Mouse (Mus musculus) heart, postnatal 0 days (tissue): ENCODE data around the gene Atp1a1. TPM values are rescaled to one million over a fixed set of nuclear protein-coding genes. Genes with fewer than 3 reads are reported as not detected.

Source experiments
- ATAC-seq: fragments of 200-750 bp; cut with Nextera tagmentation; 2 replicates; pipeline ENCODE4 v1.8.0; 2017; ENCODE audit warnings: low read depth, moderate number of reproducible peaks, moderate library complexity; ENCODE audit not compliant: insufficient read depth
- DNase-seq: peaks from one replicate; pipeline ENCODE4 v3.0.0-alpha.2; 2016; ENCODE audit warnings: low spot score
- H3K27ac ChIP-seq: fragments of 300-500 bp; sonication (generic); 2 replicates; pipeline ENCODE4 v1.5.1; 2014; ENCODE audit warnings: low read depth, mild to moderate bottlenecking
- H3K27me3 ChIP-seq: fragments of 300-500 bp; sonication (generic); 2 replicates; pipeline ENCODE4 v1.6.1; 2014; ENCODE audit warnings: low read length, mixed read lengths; ENCODE audit not compliant: control insufficient read depth, insufficient read depth
- H3K36me3 ChIP-seq: fragments of 300-500 bp; sonication (generic); replicated peaks from 2 replicates; pipeline ENCODE4 v1.6.1; 2014; ENCODE audit warnings: low read length, mixed read lengths; ENCODE audit not compliant: control insufficient read depth, insufficient read depth
- H3K4me1 ChIP-seq: fragments of 300-500 bp; sonication (generic); 2 replicates; pipeline ENCODE4 v1.6.1; 2014; ENCODE audit warnings: antibody characterized with exemption; ENCODE audit not compliant: control insufficient read depth, insufficient read depth
- H3K4me2 ChIP-seq: fragments of 300-500 bp; sonication (generic); 2 replicates; pipeline ENCODE4 v1.6.1; 2014; ENCODE audit warnings: low read depth, mild to moderate bottlenecking, low read length, moderate library complexity
- H3K4me3 ChIP-seq: fragments of 300-500 bp; sonication (generic); 2 replicates; pipeline ENCODE4 v1.5.1; 2014; ENCODE audit warnings: low read depth, low read length
- H3K9ac ChIP-seq: fragments of 300-500 bp; sonication (generic); replicated peaks from 2 replicates; pipeline ENCODE4 v1.6.1; 2014; ENCODE audit warnings: low read depth, low read length, mixed read lengths
- H3K9me3 ChIP-seq: fragments of 300-500 bp; sonication (generic); replicated peaks from 2 replicates; pipeline ENCODE4 v1.6.1; 2016; ENCODE audit warnings: low read length; ENCODE audit not compliant: control insufficient read depth
- CTCF ChIP-seq: IDR thresholded peaks from 2 replicates; pipeline ENCODE4 v1.5.1; 2016; ENCODE audit warnings: antibody characterized with exemption, control low read depth, low read depth
- EP300 ChIP-seq: IDR thresholded peaks from 2 replicates; pipeline ENCODE4 v1.6.1; 2016; ENCODE audit warnings: antibody characterized with exemption, low read depth
- WGBS: fragments of 180-500 bp; shearing (Covaris S2); extraction: QIAGEN DNeasy Blood & Tissue Kit; methylation state at CpG from one replicate; pipeline ENCODE4 v1.1.7; 2014; 5-methylcytosine and 5-hydroxymethylcytosine counted together
- polyA plus RNA-seq: library from polyadenylated mRNA; unstranded; fragments of >200 nt; fragmentation: Nextera tagmentation; extraction: Ambion mirVana; gene quantifications from 2 replicates; pipeline ENCODE4 v1.2.1, GENCODE M21; 2015
- total RNA-seq: library from RNA; depleted of rRNA; stranded (reverse); fragments of >200 nt; gene quantifications from 2 replicates; pipeline ENCODE4 v1.2.3, GENCODE M21; 2014; ENCODE audit warnings: low replicate concordance

Atp1a1 gene
- total and polyA plus RNA-seq, 2 experiments from 2014 or later = 257 to 914 TPM

DNA sequence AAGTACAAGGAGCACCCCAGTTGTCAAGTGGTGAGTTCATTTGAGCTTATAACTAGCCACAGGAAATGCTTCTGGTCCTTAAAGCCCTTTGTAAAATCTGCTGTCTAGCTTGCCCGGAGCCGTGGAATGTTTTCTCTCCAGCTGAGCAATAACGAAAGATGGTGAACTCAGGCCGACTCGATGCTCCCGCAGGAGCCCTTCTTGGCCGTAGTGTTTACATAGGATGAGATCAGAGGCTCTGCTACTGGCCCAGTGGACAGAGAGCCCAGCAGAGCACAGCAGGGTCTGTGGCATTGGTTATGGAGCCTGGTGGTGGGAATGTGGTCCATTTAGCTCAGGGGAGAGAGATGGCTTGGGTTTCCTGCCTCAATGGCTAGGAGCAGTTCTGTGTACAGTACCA is 60.4 kb downstream of the Atp1a1 start:
- H3K27ac ChIP-seq = no peak overlapping the region
- no peaks in the 10 kb centered on the region for H3K36me3 ChIP-seq
- 18% methylated on average over 7 of the region's 7 CpGs for WGBS
- no peaks in the 10 kb centered on the region for H3K27me3 ChIP-seq
- no peak overlapping the region for H3K9ac ChIP-seq
- no peak overlapping the region for H3K4me3 ChIP-seq
- 0 out of 2 replicates have a peak, but pooled peaks have one; percentile 14 for ATAC-seq
- no peak for DNase-seq
- no peak overlapping the region for H3K4me2 ChIP-seq
- no peaks in the 10 kb centered on the region for H3K9me3 ChIP-seq
- no peaks in the 10 kb centered on the region for H3K4me1 ChIP-seq
- TF ChIP-seq CTCF = no peak
- TF ChIP-seq EP300 = no peak

DNA sequence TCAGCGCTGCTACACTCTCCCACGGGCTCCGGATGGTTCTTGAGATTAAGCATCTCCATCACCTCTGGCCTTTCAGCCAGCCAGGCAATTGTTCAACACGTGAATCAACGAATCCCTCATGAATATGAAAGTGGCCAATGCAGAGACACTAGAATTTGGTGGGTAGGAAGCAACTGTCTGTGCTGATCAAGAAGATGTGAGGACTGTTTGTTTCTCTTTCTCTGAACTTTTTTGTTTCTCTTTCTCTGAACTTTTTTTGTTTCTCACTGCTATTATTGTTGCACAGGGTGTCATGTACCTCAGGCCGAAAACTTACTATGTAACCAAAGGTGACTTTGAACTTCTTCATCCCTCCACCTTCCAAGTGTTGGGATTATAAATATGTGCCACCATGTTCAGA is 62.9 kb downstream of the Atp1a1 start:
- ATAC-seq = no peak
- no peak overlapping the region for H3K9ac ChIP-seq
- no peak overlapping the region for H3K27ac ChIP-seq
- H3K4me1 ChIP-seq = peaks cover 7% of the 10 kb centered on the region; the same call in 1 of the 2 replicates
- H3K36me3 ChIP-seq = no peaks in the 10 kb centered on the region
- WGBS = 72% methylated on average over 6 of the region's 6 CpGs
- no peak overlapping the region for H3K4me3 ChIP-seq
- H3K9me3 ChIP-seq = no peaks in the 10 kb centered on the region
- no peak overlapping the region for H3K4me2 ChIP-seq
- no peak for DNase-seq
- TF ChIP-seq EP300 = no peak
- TF ChIP-seq CTCF = no peak
- H3K27me3 ChIP-seq = no peaks in the 10 kb centered on the region

DNA sequence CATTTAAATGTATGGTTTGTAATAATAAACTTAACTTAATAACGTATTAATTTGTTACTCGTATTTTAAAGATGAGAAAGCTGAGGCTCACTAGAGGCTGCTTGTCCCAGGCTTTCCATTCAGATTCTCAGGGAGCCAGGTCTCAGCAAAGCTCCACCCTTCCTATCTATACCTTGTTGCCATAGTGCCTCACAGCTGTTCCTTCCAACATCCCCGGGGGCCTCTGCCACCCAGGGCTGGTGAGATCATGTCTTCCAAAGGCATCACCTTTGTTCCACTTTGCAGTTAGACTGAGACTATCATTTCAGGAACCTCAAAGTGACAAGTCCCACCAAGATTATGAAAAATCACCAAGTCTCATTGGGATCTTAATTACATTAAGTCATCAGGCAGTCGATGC is 63.9 kb downstream of the Atp1a1 start:
- DNase-seq = no peak
- no peaks in the 10 kb centered on the region for H3K27me3 ChIP-seq
- no peak overlapping the region for H3K4me3 ChIP-seq
- no peaks in the 10 kb centered on the region for H3K9me3 ChIP-seq
- H3K4me2 ChIP-seq = no peak overlapping the region
- no peak overlapping the region for H3K27ac ChIP-seq
- 73% methylated on average over 4 of the region's 4 CpGs for WGBS
- TF ChIP-seq CTCF = no peak
- no peak for TF ChIP-seq EP300
- no peaks in the 10 kb centered on the region for H3K36me3 ChIP-seq
- no peak for ATAC-seq
- H3K4me1 ChIP-seq = peaks cover 16% of the 10 kb centered on the region
- no peak overlapping the region for H3K9ac ChIP-seq

DNA sequence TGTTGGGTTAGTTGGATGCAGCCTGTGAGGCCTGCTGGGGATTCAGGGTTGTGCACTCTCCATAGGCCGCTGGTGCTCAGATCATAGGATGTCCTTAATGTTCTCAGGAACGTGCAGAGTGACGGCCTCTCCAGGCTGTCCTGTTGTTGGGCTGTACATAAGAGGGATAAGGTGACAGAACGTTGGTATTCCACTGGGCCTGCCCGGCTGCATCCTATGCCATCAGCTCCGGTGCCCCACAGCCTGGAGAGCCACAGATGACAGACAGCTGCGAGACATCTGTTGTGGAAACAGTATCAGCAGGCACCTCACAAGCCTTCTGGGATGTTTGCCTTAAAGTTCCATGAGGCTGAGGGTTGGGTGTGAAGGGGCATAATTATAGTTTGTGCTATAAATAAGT is 68.2 kb downstream of the Atp1a1 start:
- peak; percentile 82 for ATAC-seq
- TF ChIP-seq CTCF (no peak), EP300 (no peak)
- peak overlapping the region; percentile 68 for H3K27ac ChIP-seq
- no peak overlapping the region for H3K9ac ChIP-seq
- peaks cover 19% of the 10 kb centered on the region for H3K4me1 ChIP-seq
- no peak overlapping the region for H3K4me3 ChIP-seq
- 33% methylated on average over 7 of the region's 7 CpGs for WGBS
- peak; percentile 59 for DNase-seq
- H3K9me3 ChIP-seq = no peaks in the 10 kb centered on the region
- no peaks in the 10 kb centered on the region for H3K27me3 ChIP-seq
- H3K4me2 ChIP-seq = no peak overlapping the region
- H3K36me3 ChIP-seq = no peaks in the 10 kb centered on the region

DNA sequence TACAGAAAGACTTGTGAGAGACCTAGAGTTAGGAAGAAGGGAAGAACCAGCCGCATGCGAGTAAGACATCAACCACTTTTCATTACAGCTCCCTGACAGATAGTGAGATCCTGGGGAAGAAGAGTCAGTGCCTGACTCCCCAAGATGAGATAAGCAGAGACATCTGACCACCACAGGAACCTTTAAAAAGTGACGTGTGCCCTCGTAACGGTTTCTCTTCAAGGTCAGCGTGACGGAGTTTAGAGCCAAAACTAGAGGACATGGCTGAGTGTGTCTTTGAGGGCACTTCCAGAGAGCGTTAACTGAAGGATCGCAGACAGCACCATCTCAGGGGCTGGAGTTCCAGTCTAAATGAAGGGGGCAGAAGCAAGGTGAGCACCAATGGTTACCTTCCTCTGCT is 70.2 kb downstream of the Atp1a1 start:
- Histone ChIP-seq H3K9ac (no peak overlapping the region), H3K4me3 (no peak overlapping the region), H3K27ac (no peak overlapping the region), H3K36me3 (no peaks in the 10 kb centered on the region), H3K9me3 (no peaks in the 10 kb centered on the region), H3K4me1 (peaks cover 24% of the 10 kb centered on the region), H3K27me3 (no peaks in the 10 kb centered on the region), H3K4me2 (no peak overlapping the region)
- ATAC-seq (no peak), DNase-seq (no peak)
- TF ChIP-seq CTCF (no peak), EP300 (no peak)
- WGBS = 72% methylated on average over 9 of the region's 9 CpGs

DNA sequence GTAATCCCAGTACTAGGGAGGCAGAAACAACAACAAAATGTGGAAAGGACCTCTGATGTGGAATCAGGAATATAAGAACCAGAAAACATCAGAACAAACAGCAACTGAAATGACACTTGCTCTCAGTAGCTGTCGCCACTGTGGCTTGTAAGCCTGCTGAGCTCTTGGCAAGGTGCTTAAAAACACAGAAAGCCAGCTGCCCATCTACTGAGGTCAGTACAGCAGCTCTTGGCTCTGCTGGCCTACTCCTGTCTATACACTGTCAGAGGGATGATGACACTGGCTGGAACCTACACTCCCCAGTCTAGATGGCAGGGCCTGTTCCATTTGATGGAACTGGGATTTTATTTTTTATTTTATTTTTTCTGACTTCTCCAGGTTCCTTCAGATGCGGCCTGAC is 71.1 kb downstream of the Atp1a1 start:
- Histone ChIP-seq H3K4me2 (no peak overlapping the region), H3K9ac (no peak overlapping the region), H3K27me3 (no peaks in the 10 kb centered on the region), H3K9me3 (no peaks in the 10 kb centered on the region), H3K27ac (no peak overlapping the region), H3K4me1 (peaks cover 32% of the 10 kb centered on the region), H3K4me3 (no peak overlapping the region), H3K36me3 (no peaks in the 10 kb centered on the region)
- no peak for DNase-seq
- no peak for ATAC-seq
- WGBS = 73% methylated on average over 2 of the region's 2 CpGs
- TF ChIP-seq CTCF (no peak), EP300 (no peak)
